Mouse (Mus musculus) thymus, postnatal 14 days (tissue): Measurements from ENCODE around the gene Rora.

Experiments
- DNase-seq: peaks from one replicate; pipeline ENCODE4 v3.0.0; 2021

Rora gene

GRCm38 (mm10) chr9:69164653-69165052, 511.1 kb downstream of the Rora start:
- DNase-seq: no peak

DNA sequence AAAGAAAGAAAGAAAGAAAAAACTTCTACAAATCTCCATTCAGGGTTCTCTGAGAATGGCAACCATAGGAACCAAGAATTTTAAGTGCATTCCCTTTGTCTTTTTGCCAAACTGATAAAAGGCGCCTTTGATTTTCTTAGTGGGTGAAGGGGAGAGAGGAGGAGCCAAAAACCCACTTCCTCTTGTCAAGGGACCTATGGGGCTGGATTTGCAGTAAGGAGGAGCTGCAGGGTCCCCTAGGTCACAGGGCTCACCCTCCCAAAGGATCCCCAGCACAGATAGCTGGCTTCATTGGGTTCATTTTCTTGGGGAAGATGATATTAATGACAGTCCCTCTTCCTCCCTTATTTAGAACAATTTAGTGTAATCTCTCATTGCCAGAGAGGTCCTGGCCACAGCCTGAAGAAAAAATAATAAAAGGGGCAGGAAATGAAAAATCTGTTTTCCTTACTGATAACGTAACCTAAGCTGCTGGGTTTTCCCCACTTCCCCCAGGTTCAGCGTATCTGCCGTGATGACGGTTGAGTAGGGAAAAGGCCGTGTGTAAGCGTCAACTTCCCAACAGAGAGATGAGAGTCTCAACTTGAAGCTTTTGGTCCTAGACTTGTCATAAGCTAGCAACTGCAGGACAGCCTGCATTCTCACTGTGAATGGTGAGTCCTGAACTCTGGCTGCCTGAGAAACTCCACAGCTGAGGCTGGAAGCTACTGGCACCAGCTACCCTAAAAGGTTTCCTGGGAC, 511.7 kb downstream of the Rora start:
- peak; percentile 50 for DNase-seq

- DNase-seq: peak; percentile 15
These were observed 520.5 kb downstream of the Rora start for GRCm38 (mm10) chr9:69174061-69174460.

DNA sequence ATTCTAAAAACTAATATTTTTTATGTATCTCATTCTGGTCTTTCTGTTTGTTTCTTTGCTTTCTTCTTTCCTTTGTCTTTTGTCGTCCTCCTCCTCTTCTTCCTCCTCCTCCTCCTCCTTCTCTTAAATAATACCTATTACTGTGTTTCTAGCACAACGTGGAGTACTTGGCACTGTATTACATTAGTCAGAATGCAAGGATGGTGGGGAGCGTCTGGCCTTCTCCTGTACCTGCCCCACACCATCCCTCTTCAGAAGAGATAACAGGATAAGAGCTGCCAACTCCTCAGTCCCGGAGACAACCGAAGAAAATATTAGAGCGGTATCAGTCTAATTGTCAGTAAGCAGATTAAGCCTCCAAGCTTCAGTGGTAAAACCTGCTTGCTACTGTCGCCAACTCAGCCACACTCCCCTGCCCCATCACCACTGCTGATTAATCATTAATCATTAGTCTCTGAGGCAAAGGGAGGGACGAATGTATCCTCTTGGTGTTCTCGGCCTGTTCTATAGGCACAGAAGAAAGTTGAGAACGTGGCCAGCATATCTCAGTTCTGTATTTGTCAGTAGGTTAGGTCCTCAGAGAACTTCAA, 521.0 kb downstream of the Rora start:
- no peak for DNase-seq

- DNase-seq: no peak
These were observed 523.4 kb downstream of the Rora start for GRCm38 (mm10) chr9:69176988-69177387.

- no peak for DNase-seq
These were observed 525.6 kb downstream of the Rora start for GRCm38 (mm10) chr9:69179224-69179623.

DNA sequence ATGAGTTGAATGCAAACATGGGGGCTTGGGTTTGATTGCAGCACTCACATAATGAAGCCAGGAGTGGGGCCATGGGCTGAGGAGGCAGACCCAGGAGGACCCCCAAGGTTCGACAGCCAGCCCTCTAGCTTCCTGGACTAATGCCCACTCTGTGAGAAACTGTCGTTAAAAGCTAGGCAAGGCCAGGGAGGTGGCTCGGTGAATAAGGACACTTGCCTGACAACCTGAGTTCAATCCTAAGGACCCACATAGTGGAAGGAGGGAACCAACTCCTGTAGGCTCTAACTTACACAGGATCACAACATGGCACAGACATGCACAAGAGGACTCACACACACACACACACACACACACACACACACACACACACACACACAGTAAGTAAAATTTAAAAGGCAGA, 527.4 kb downstream of the Rora start:
- DNase-seq: no peak

- no peak for DNase-seq
These were observed 527.8 kb downstream of the Rora start for GRCm38 (mm10) chr9:69181411-69181810.

DNA sequence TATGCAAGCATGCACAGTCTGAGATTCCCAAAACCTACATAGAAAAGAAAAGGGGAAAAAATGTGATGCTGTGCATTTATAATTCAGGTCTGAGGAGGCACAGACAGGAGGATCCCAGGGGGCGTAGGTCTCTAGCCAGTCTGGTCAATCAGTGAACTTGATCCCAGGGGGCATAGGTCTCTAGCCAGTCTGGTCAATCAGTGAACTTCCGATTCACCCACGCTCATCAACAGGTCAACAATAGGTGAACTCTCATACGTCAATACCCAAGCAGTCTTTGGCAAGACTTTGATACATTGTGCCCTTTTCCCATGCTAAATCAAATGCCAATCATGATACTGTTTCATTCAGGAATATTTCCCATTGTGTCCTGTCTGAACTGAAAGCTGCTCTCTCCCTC, 530.3 kb downstream of the Rora start:
- no peak for DNase-seq

DNA sequence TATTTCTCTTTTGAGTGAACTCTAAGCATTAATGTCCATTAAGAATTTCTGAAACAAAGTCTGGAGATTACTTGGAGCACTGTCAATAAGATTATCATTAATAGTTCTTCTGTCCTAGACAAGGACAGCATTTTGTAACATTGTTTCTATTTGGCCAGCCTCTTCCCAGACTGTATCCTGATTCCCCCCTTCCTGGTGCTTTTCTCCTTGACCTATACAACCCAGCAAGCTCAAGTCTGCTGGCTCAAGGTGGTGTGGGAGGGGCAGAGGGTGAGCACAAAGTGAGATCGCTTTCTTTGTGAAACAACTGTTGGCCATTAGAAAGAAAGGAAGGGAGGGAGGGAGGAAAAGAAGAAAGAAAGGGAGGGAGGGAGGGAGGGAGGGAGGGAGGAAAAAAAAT, 537.1 kb downstream of the Rora start:
- DNase-seq: no peak

DNA sequence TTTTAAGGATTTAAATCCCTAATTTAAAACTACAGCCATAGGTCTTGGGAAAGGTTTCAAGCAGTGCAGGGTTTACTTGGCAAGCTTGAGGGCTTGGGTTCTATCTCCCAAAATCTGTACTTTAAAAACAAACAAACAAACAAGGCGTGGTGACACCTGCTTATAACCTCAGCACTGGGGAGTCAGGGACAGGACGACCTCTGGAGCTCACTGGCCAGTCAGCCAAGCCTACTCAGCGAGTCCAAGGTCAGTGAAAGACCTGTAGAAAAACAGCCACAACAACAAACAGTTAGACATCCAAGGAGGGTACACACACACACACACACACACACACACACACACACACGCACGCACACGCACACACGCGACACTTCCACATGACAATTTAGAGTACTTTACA, 538.9 kb downstream of the Rora start:
- DNase-seq: no peak

DNA sequence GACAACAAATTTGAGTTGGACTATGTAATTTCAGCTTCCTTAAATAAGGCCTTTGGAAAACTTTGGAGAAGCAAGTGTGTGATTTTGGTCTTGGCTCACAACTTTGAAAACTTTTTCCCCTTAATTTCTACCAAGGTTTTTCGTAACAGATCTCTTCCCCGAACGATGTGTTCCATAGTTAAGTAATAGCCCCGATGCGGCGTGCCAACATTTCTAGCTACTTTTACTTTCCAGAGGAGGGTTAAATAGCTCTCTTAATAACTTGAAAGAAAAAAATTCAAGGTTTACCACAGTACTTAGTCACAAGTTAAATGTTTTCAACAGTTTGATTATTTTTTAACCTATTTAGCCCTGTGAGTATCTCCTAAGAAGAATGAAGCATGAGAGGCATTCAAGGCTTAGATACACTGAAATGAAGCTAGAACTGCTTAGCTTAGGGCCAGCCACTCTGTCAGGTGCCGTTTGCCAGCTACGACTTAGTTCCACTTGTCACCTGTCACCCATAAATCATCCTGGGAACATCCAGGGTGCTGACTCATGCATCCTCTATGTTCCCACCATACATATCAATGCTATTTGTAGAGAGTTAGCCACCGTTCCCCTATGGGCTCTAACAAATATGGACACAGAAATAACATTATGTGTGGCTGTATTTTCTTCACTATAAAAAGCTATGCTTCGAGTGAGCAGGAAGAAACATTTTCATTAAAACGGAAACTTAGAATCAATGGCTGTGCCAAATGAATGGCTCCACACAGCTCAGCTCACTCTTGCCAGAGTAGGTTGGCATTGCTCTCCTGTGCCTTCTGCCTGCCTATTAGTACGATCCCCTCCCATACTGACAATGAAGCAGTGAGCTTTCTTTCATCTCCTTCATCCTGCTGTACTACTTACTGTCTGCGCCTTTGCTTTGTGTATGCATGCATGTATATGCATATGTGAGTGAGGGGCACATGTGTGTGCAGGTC, 541.3 kb downstream of the Rora start:
- no peak for DNase-seq

DNA sequence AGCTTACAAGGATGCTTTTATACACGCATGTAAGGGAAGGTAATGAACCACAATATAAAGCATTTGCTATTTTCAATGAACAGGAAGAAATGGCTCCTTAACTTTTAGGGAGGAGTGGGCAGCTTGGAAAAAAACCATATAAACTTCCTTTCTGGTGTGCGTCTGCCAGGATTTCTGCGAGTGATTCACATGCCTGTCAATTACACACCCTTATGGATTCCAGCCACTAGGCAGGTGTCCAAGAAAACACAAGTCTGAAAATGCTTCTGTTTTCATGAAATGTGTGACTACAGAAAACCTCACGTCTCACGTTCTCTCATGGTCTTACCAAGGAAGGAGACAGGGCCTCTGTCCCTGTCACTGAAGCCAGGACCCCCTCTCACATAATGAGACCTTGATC, 560.2 kb downstream of the Rora start:
- DNase-seq: no peak

DNA sequence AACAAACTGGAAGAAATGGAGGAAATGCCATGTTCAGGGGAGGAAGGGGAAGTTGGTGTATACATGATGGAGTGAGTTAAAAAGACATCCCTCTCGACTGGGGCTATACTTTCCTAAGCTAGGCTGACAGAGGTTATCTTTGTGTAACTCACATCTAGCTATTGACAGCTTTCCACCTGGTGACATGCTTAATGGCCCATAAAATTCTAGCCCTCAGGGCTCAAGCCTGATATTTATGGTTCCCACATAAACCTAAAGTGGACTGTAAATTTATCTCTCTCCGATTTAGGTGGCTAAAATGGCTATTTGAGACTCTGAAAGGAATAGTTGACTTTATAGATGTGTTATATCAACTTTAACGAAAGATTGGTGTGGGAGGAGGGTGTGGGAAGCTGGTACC, 571.3 kb downstream of the Rora start:
- no peak for DNase-seq

- DNase-seq: peak; percentile 9
These were observed 572.8 kb downstream of the Rora start for GRCm38 (mm10) chr9:69226424-69226823.

DNA sequence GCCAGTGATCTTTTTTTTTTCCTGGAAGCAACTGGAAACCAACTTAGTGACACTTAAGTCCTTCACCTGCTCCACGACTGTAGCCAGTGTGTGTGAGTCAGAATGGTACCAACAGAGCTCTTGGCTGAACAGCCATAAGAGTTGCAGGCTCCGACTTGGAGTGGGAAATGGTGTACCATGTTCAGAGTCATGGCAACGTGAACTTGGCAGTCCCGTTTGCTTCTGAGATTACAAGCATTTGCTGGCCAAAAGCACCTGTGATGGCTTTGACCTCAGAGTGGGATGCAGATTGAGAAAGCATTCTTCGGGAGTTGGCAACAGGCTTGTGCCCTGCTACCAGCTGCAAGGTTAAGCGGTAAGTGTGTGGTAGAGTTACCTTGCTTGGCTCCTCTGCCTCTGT, 574.2 kb downstream of the Rora start:
- no peak for DNase-seq

- DNase-seq: no peak
These were observed 576.3 kb downstream of the Rora start for GRCm38 (mm10) chr9:69229935-69230334.

DNA sequence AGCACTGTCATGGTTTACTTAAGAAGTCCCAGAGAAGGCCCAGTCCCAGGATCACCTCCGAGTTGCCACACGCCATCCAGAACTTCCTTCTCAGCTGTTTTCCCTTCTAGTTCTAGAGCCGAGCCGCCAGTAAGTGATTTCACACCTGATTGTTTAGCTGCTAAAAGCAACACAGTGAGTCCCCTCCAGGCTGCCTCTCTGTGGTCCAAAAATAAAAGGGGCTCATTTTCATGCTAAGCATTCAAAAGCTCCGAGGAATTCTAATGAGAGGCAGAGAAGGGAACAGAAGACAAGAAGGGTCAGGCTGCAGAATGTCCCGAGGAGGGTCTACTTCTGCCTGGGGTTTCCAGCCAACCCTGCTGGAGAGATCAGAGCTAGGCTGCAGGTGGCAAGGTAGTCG, 580.9 kb downstream of the Rora start:
- DNase-seq: no peak

GRCm38 (mm10) chr9:69237316-69237715, 583.7 kb downstream of the Rora start:
- no peak for DNase-seq

DNA sequence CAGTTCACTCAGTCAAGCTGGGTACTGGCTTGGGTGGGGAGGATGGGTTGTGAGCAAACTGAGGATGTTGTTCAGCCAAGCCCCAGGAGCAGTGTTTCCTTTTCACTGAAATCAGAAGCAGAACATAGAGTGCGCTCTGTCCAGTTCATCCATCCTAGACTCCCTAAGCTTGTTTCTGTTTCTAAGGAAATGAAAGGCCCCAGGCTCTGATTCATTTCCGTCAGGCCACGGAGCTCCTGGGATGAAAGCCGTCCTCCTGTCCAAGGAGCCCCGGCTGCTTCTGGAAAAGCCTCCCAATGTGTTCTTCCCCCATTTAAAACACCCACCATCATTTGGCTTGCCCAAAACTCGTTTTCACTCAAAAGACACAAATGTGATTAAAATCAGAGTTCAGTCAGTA, 589.0 kb downstream of the Rora start:
- no peak for DNase-seq

DNA sequence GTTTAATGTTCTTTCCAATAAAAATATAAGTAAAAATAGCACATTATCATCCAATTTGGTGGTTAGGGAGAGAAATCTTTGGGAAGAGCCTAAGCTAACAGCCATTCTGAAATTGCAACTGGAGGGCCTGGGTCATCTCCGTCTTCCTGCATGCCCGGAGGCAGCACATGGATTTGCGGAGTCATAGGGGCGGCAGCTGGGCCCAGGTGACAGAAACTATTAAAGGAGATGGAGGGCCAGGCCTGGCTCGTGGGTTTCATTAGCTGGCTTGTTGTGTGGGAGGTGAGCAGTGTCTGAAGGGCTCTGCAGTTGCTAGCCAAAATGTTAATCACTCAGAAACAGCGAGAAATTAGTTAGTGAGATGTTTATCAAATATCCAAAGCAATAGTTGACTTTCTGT, 590.0 kb downstream of the Rora start:
- no peak for DNase-seq

DNA sequence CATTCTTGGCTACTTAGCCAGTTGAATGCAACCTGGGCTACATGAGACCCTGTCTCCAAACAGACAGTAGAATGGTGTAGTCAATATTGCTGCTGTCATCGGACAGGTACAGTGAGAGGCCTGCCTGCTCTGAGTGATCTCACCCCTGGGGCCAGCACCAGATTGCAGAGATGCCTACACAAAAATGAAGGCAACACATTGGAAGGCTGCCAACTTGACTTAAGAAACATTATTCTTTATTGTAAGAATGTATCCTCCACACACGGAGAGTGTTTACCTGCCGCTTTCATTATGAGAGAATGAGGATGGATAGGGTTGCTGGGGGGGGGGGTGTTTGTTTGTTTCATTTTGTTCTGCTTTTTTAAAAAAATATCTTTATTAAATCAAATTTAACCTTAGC, 592.6 kb downstream of the Rora start:
- no peak for DNase-seq

DNA sequence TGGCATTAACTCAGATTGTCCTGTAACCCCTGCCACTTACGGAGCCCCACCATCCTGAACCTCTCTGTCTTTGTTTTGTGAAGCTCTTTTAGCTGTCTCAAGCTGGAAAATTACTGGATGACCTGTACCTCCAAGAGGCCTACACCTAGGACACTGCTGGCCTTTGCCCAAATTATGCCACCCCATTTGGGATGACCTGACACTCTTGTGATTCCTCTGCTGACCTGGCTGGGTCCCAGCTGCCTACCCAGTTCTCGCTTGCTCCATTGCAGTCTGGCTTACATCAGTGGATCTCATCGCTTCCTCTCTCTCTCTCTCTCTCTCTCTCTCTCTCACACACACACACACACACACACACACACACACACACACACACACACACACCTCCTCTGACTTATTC, 596.0 kb downstream of the Rora start:
- no peak for DNase-seq

GRCm38 (mm10) chr9:69250326-69250725, 596.7 kb downstream of the Rora start:
- no peak for DNase-seq
